Mouse (Mus musculus) stomach, embryonic 14.5 days (tissue): ENCODE results near the gene Srpr. TPM values are rescaled to one million over a fixed set of nuclear protein-coding genes. Genes with fewer than 3 reads are reported as not detected.

Experiments
- ATAC-seq: fragments of 200-750 bp; cut with Nextera tagmentation; 2 replicates; pipeline ENCODE4 v1.8.0; 2017; ENCODE audit warnings: low read depth, moderate TSS enrichment; ENCODE audit not compliant: insufficient number of reproducible peaks, insufficient read depth, low FRiP score
- H3K27ac ChIP-seq: fragments of 300-500 bp; sonication (generic); 2 replicates; pipeline ENCODE4 v1.5.1; 2014; ENCODE audit warnings: mild to moderate bottlenecking, low read length, moderate library complexity, mixed read lengths
- H3K27me3 ChIP-seq: fragments of 300-500 bp; sonication (generic); 2 replicates; pipeline ENCODE4 v1.6.1; 2014; ENCODE audit warnings: low read length, control low read depth, mixed read lengths; ENCODE audit not compliant: control insufficient read depth, insufficient read depth
- H3K36me3 ChIP-seq: fragments of 300-500 bp; sonication (generic); 2 replicates; pipeline ENCODE4 v1.6.1; 2014; ENCODE audit warnings: mild to moderate bottlenecking, control low read depth, low read length, moderate library complexity, mixed read lengths; ENCODE audit not compliant: control insufficient read depth, insufficient read depth
- H3K4me1 ChIP-seq: fragments of 300-500 bp; sonication (generic); 2 replicates; pipeline ENCODE4 v1.6.1; 2014; ENCODE audit warnings: low read length, control low read depth, mixed read lengths; ENCODE audit not compliant: control insufficient read depth, insufficient read depth
- H3K4me2 ChIP-seq: fragments of 300-500 bp; sonication (generic); replicated peaks from 2 replicates; pipeline ENCODE4 v1.6.1; 2014; ENCODE audit warnings: low read depth, low read length, control low read depth
- H3K4me3 ChIP-seq: fragments of 300-500 bp; sonication (generic); 2 replicates; pipeline ENCODE4 v1.5.1; 2014; ENCODE audit warnings: low read depth, low read length, control low read depth
- H3K9ac ChIP-seq: fragments of 300-500 bp; sonication (generic); replicated peaks from 2 replicates; pipeline ENCODE4 v1.6.1; 2014; ENCODE audit warnings: low read depth, mild to moderate bottlenecking, control low read depth, low read length, moderate library complexity, mixed read lengths
- H3K9me3 ChIP-seq: fragments of 300-500 bp; sonication (generic); 2 replicates; pipeline ENCODE4 v1.6.1; 2016; ENCODE audit warnings: low read depth, low read length, control low read depth; ENCODE audit not compliant: control insufficient read depth
- WGBS: fragments of 180-500 bp; shearing (Covaris S2); extraction: QIAGEN DNeasy Blood & Tissue Kit; methylation state at CpG from one replicate; pipeline ENCODE4 v1.1.7; 2014; 5-methylcytosine and 5-hydroxymethylcytosine counted together
- polyA plus RNA-seq: library from polyadenylated mRNA; unstranded; fragments of >200 nt; fragmentation: Nextera tagmentation; extraction: Ambion mirVana; gene quantifications from 2 replicates; pipeline ENCODE4 v1.2.1, GENCODE M21; 2014

The Srpr gene
- polyA plus RNA-seq, 1 experiment from 2014 or later, result 141 TPM

DNA sequence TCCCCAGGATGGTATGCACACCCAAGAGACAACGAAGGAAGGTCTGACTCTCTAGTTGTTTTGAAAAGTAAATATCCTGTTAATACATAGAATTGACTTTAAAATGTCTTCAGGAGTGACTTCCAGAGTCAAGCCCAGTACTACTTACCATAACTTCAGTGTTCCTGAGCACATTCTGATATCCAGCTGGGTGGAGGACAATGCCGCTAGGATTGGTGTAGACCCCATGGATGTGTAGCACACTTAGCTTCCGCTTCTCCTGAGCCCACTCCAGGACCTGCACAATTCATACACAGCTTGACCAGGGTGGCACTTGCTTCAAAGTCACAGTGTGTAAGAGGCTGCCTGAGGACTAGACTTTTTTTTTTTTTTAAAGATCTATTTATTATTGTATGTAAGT is 23.5 kb downstream of the Srpr start:
- no peak overlapping the region for H3K9ac ChIP-seq

DNA sequence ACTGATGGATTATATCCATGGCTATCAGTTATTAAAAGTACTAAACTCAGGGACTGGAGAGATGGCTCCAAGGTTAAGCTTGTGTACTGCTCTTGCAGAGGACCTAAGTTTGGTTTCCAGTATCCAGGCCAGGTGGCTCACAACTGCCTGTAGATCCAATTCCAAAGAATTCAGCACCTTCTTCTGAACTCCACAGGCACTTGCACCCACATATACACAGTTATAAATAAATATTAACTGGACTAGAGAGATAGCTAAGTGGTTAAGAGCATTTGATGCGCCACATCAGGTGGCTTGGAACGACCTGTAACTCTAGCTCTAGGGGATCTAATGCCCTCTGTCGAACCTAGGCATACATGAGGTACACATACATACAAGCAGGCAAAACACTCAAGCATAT is 28.7 kb downstream of the Srpr start:
- Histone ChIP-seq H3K4me3 (no peak overlapping the region), H3K9ac (no peak overlapping the region), H3K4me1 (no peaks in the 10 kb centered on the region), H3K27ac (no peak overlapping the region), H3K27me3 (no peaks in the 10 kb centered on the region), H3K36me3 (peaks cover 1% of the 10 kb centered on the region; the same call in 1 of the 2 replicates), H3K9me3 (no peaks in the 10 kb centered on the region), H3K4me2 (no peak overlapping the region)
- ATAC-seq, result no peak
- 83% methylated on average over 3 of the region's 3 CpGs for WGBS

More for the DNA sequence above, 23.5 kb downstream of the Srpr start:
- no peak overlapping the region for H3K4me3 ChIP-seq
- no peak for ATAC-seq
- H3K36me3 ChIP-seq, result peaks cover 13% of the 10 kb centered on the region
- no peaks in the 10 kb centered on the region for H3K4me1 ChIP-seq
- no peaks in the 10 kb centered on the region for H3K27me3 ChIP-seq
- no peaks in the 10 kb centered on the region for H3K9me3 ChIP-seq
- 93% methylated on average over 3 of the region's 3 CpGs for WGBS
- no peak overlapping the region for H3K27ac ChIP-seq
- no peak overlapping the region for H3K4me2 ChIP-seq

DNA sequence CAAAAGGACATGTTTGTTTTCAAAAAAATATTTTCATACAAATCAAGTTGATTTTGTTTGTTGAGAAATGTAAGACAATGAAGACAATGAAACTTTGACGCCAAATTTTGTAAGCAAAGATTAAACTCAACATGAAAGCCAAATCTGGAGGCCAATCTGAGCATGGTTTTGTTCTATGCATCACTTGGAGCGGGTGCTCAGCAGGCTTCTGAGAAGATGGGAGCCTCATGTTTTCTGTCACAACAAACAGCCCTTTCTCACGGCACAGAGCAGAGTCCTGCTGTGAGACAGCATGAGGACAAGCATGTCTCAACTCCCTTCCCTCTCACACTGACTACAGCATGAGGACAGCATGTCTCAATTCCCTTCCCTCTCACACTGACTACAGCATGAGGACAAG is 36.0 kb downstream of the Srpr start:
- Histone ChIP-seq H3K4me2 (no peak overlapping the region), H3K4me3 (no peak overlapping the region), H3K4me1 (no peaks in the 10 kb centered on the region), H3K27ac (no peak overlapping the region), H3K27me3 (no peaks in the 10 kb centered on the region), H3K36me3 (peaks cover 5% of the 10 kb centered on the region; the same call in 1 of the 2 replicates), H3K9me3 (no peaks in the 10 kb centered on the region), H3K9ac (no peak overlapping the region)
- ATAC-seq, result no peak
- 60% methylated on average over 3 of the region's 3 CpGs for WGBS

- Histone ChIP-seq H3K27ac (no peak overlapping the region), H3K36me3 (peaks cover 5% of the 10 kb centered on the region; the same call in 1 of the 2 replicates), H3K4me3 (no peak overlapping the region), H3K9ac (no peak overlapping the region), H3K4me2 (no peak overlapping the region), H3K9me3 (no peaks in the 10 kb centered on the region), H3K4me1 (no peaks in the 10 kb centered on the region), H3K27me3 (no peaks in the 10 kb centered on the region)
- 84% methylated on average over 1 of the region's 1 CpGs for WGBS
- ATAC-seq, result no peak
Measured at GRCm38 (mm10) chr9:35238371-35238770, 38.4 kb downstream of the Srpr start.

- Histone ChIP-seq H3K27ac (no peak overlapping the region), H3K4me1 (no peaks in the 10 kb centered on the region), H3K27me3 (no peaks in the 10 kb centered on the region), H3K4me2 (no peak overlapping the region), H3K9ac (no peak overlapping the region), H3K36me3 (no peaks in the 10 kb centered on the region; the same call in 1 of the 2 replicates), H3K4me3 (no peak overlapping the region), H3K9me3 (no peaks in the 10 kb centered on the region)
- WGBS, result 60% methylated on average over 6 of the region's 6 CpGs
- ATAC-seq, result no peak
Measured at GRCm38 (mm10) chr9:35238915-35239571, 39.1 kb downstream of the Srpr start.

- no peak overlapping the region for H3K9ac ChIP-seq
- WGBS, result 92% methylated on average over 1 of the region's 1 CpGs
- ATAC-seq, result no peak
- no peaks in the 10 kb centered on the region for H3K4me1 ChIP-seq
- no peaks in the 10 kb centered on the region for H3K9me3 ChIP-seq
- no peak overlapping the region for H3K4me2 ChIP-seq
- no peak overlapping the region for H3K4me3 ChIP-seq
- H3K36me3 ChIP-seq, result no peaks in the 10 kb centered on the region
- no peaks in the 10 kb centered on the region for H3K27me3 ChIP-seq
- no peak overlapping the region for H3K27ac ChIP-seq
Measured at GRCm38 (mm10) chr9:35239734-35240133, 39.8 kb downstream of the Srpr start.

DNA sequence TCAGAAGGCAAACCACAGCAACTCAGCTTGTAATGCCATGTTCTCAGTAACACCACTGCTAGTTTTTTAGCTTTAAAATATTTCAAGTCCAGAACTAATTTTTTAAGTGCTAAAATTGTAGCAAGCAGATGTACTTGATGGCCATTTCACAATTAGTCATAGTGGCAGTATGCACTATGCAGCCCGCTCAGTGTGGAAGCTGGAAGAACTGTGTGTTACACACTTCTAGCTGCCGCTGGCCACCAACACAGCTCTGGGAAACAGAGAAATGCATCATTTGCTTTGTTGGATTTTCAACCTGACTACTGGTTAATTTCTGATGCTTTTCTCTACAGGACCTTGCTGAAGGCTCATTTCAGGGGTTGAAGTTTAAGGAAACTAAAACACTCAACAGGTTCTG is 47.4 kb downstream of the Srpr start:
- Histone ChIP-seq H3K27ac (no peak overlapping the region), H3K27me3 (no peaks in the 10 kb centered on the region), H3K4me2 (no peak overlapping the region), H3K4me1 (peaks cover 8% of the 10 kb centered on the region; the same call in 1 of the 2 replicates), H3K9ac (no peak overlapping the region), H3K4me3 (no peak overlapping the region), H3K9me3 (no peaks in the 10 kb centered on the region), H3K36me3 (no peaks in the 10 kb centered on the region)
- no peak for ATAC-seq
- WGBS, result 96% methylated on average over 2 of the region's 2 CpGs

GRCm38 (mm10) chr9:35249476-35249875 is 49.5 kb downstream of the Srpr start:
- Histone ChIP-seq H3K9me3 (no peaks in the 10 kb centered on the region; the same call in 1 of the 2 replicates), H3K27ac (no peak overlapping the region), H3K4me3 (no peak overlapping the region), H3K9ac (no peak overlapping the region), H3K36me3 (no peaks in the 10 kb centered on the region), H3K27me3 (no peaks in the 10 kb centered on the region), H3K4me1 (peaks cover 8% of the 10 kb centered on the region; the same call in 1 of the 2 replicates), H3K4me2 (no peak overlapping the region)
- no peak for ATAC-seq

- Histone ChIP-seq H3K4me3 (no peak overlapping the region), H3K36me3 (no peaks in the 10 kb centered on the region)
Measured at GRCm38 (mm10) chr9:35257365-35257764, 57.4 kb downstream of the Srpr start.

More at GRCm38 (mm10) chr9:35257365-35257764, 57.4 kb downstream of the Srpr start:
- Histone ChIP-seq H3K4me1 (no peaks in the 10 kb centered on the region), H3K4me2 (no peak overlapping the region), H3K9me3 (no peaks in the 10 kb centered on the region; the same call in 1 of the 2 replicates), H3K9ac (no peak overlapping the region), H3K27ac (no peak overlapping the region), H3K27me3 (no peaks in the 10 kb centered on the region)
- ATAC-seq, result no peak
- WGBS, result 85% methylated on average over 7 of the region's 7 CpGs
